Mouse (Mus musculus) megakaryocyte, adult 5-6 weeks (primary cell): ENCODE measurements around the gene Rtbdn. TPM values are rescaled to one million over a fixed set of nuclear protein-coding genes. Genes with fewer than 3 reads are reported as not detected.
A peak's percentile ranks its signal among the peaks of the same experiment; 100 is the strongest.

Source experiments
- ATAC-seq: 2 replicates; pipeline ENCODE4 v1.8.0; 2016; ENCODE audit warnings: mild to moderate bottlenecking, inconsistent platforms; ENCODE audit not compliant: poor library complexity, severe bottlenecking
- total RNA-seq, 2 experiments: library from RNA; stranded (forward) in 1 of 2; stranded (reverse) in 1 of 2; fragments of 153-499, 151-499 nt in 1 of 2; fragments of 221-1000, 200-1000 nt in 1 of 2; gene quantifications; 2 replicates each; pipeline versions ENCODE4 v1.2.3 to v1.2.4; 2015 to 2017

Gene Rtbdn
- total RNA-seq, 2 experiments from 2014 or later: not detected

- no peak for ATAC-seq
These were observed 28.1 kb upstream of the Rtbdn start for GRCm38 (mm10) chr8:84918646-84919045.

GRCm38 (mm10) chr8:84921596-84921995, 25.2 kb upstream of the Rtbdn start:
- no peak for ATAC-seq

DNA sequence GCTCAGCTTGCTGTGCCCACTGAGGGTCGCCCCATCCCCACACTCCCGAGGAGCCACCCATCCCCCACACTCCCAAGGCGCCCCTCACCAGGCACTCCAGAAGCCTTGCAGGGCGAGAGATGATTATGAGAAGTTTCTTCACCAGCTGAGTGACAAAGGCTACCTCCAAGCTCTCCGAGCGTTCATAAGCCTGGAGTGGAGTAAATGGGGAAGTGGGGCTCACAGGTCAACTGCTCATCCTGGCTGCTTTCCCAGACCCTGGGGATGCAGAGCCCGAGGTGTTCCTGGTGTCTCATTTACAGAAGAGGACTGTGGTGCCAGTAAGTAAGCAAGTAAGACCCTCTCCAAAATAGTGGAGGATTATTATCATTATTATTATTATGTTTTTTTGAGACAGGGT, 21.2 kb upstream of the Rtbdn start:
- ATAC-seq: no peak

DNA sequence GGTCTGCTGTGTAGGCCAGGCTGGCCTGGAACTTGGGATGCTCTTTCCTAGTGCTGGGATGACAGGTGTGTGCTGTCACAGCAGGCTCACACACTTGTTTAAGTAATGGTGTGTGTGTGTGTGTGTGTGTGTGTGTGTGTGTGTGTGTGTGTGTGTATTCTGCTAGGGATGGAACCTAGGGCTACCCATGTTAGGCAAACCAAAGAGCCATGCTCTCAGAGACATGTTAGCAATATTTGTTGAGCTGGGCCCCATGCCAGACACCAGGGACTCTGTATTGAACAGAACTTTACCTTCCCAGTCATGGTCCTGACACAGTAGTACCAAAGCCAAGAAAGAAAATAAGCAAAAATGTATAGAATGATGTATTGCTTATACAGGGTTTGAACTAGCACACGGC, 19.3 kb upstream of the Rtbdn start:
- no peak for ATAC-seq

DNA sequence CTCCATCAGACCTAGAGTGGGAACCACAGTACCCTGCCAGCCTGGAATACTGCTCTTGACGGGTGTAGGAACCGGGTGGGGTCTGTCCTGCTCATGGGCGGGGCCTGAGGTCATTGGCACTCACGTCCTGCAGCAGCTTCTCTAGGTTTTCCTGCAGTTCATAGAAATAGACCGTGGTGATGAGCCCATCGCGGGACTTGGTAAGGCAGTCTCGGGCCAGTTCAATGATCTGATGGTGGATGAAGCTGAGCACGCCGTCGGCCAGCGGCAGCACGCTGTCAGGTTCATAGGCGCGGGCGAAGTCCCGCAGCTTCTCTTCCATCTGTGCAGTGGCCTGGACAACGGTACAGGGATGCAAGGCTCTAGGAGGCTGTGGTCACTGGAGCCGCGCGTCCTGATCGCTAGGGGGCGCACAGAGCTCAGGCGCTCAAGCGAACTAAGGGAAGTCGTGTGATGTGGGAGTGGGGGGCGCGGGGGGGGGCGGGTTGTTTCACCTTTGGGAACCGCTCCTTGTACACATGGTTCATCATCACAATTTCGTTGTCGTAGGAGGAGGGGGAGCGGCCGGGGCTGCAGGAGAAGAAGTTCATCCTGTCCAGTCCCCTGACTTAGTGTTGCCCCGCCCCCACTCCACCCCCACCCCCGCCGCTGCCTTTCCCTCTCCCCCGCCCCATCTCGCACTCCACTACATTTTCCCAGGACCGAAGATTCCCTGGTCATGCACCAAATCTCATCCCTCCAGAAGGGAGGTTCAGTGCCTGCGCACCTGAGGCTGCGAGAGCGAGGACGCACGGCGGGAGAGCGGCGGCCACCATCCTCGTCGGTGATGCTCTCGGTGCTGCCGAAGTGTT, 18.1 kb upstream of the Rtbdn start:
- peak; percentile 95 for ATAC-seq

- no peak for ATAC-seq
These were observed 16.2 kb upstream of the Rtbdn start for GRCm38 (mm10) chr8:84930582-84930981.

- no peak for ATAC-seq
These were observed 12.8 kb upstream of the Rtbdn start for GRCm38 (mm10) chr8:84933767-84934559.

DNA sequence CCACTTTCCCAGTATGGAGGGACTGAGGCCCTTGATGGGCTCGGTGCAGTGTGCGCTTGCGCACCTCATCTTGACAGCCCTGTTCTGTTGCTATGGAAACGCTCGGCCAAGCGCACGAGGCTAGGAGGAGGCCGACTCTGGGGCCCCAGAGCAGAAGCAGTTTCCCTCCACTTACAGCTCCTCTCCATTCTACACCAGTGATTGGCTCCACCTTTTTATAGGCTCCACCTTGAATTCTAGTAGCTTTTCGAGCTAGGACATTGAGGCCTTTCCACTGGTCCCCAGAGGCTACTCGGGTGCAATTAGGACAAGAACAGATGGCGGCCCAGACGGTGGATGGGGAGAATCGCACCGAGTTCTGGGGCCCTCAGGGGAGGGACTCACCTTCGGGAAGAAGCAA, 11.9 kb upstream of the Rtbdn start:
- ATAC-seq: no peak

DNA sequence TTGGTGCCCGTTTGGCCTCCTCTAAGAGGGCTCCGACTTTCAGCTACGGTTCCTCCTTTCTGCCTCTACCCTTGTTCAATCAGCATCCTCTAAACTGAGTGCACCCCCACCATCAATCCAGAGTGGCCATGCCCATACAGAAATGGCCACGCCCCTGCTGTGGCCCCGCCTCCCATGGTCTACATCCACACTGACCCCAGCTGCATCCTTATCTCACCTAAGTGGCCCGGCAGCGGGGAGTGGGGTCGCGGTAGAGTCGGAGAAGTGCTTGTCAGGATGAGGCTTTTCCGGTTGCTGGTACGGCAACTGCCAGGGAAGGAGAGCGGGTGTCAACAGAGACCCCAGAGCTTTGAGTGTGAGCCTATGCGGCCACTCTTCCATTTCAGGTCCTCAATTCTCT, 11.3 kb upstream of the Rtbdn start:
- no peak for ATAC-seq

GRCm38 (mm10) chr8:84936041-84936961, 10.5 kb upstream of the Rtbdn start:
- no peak for ATAC-seq

GRCm38 (mm10) chr8:84936962-84937546, 9.7 kb upstream of the Rtbdn start, which contains the start of gene Mast1:
TSS of gene Mast1 (minus strand) at chr8:84937359.
- ATAC-seq: peak; percentile 89

DNA sequence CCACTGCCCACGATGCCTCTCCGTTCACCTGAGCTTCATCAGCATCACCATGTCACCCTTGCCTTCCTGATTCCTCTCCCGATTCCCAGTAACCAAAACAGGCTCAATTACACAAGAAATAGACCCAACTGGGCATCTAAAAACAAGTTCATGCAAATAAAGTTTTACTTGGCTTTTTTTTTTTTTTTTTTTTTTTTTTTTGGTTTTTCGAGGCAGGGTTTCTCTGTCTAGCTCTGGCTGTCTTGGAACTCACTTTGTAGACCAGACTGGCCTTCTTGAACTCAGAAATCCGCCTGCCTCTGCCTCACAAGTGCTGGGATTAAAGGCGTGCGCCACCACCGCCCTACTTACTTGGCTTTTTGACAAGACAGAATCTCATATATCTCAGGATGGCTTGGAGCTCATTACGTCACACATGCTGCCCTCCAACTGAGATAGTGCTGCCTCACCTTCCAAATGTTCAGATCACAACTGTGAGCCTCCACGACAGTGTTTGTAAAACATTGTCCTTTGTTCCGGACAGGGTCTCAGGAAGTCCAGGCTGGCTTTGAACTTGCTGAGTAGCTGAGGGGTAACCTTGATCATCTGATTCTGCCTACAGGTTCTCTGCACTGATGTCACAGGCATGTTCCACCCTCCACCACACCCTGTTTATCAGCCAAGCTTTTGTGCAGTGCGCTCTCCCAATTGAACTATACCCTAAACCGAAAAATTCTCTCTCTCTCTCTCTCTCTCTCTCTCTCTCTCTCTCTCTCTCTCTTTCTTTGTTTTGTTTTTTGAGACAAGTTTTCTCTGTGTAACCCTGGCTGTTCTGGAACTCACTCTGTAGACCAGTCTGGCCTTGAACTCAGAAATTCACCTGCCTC, 8.9 kb upstream of the Rtbdn start:
- ATAC-seq: no peak

- no peak for ATAC-seq
These were observed 3.1 kb upstream of the Rtbdn start for GRCm38 (mm10) chr8:84943699-84944098.

DNA sequence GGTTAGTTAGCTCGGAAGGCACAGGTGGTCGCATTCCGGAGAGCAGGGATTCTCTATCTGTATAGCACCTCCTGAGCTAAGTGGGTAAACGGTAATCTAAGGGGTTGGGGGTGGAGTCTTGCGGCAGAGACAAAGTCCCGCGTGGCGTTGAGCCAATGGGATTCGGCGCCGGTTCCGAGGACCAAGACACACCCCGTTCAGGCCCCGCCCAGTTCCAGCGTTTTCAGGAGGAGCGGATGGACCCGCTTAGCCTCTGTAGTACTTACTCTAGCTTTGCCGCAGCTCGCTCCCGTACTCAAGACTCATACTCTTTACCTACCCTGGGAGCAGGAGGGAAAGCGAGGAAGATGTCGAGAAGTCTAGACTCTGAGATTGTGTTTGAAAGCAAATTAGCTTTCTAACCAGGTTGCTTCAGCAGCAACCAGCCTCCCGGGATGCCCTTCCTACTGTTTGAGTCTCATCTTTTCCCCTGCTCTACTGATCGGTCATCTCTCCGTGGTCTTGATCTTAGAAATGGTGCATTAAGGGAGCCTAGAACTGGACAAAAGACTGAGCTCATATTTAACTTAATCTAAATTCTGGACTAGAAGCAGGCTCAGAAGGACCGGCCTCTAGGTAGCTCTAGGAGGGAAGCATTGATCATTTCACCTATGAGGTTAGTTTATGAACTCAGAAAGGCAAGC, 2.2 kb upstream of the Rtbdn start:
- peak; percentile 47 for ATAC-seq

DNA sequence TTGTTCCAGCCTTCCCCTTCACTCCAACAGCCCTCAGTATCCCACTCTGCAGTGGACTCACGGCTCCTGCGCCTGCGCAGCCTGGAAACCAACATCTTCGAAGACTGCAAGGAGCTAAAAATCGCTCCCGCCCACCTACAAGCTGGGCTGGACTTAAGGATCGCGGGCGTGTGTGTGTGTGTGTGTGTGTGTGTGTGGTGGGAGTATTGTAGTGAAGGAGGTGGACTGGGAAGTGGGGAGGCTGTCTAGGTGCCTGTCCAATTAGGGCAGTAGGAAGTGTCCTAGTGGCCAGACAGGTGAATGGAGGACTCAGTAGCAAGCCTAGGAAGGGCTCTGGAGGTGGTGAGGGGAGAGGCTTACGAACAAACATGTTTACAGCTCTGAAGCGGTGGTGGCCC, 1.6 kb upstream of the Rtbdn start:
- ATAC-seq: no peak

DNA sequence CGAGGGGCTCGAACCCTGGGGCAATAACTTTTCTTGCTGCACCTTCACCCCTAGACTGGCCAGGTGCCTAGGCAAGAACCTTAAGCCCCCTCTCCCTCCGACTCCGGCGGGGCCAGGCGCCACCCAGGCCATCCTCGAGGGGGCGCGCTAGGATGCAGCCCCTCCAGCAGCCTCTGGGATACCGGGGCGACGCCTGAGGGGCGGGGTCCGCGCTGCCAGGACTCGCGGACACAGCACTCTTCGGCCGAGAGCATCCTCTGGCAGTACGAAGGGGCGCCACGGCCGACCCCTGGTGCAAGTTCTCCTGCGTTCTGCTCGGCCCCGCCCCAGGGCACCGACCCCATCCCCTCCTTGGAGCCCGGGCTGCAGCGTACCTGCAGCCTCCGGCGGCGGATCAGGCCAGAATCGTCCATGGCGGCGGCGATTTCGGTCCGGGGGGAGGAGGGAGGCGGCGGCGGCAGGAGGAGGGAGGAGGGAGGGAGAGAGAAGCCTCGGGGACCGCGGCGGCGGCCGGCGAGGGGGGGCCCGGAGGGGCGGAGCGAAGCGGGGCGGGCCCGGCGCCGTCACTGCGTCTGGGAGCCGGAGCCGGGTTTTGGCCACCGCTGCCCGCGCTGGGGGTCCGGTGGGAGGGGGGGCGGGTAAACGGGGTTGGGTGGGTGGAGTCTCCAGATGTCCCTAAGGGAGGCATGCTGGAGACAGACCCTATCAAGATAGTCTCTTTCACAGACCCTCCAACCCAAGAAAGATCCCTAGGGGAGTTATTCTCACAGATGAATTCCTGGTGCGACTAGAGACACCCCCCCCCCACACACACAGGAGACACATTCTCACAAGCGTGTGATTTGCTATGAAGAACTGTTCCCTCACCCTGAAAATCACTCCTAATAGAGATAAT, 911 bp upstream of the Rtbdn start:
- ATAC-seq: no peak

GRCm38 (mm10) chr8:84947241-84947545, 402 bp downstream of the Rtbdn start:
- 0 out of 2 replicates have a peak, but pooled peaks have one; percentile 47 for ATAC-seq

- ATAC-seq: no peak
These were observed 3.0 kb downstream of the Rtbdn start for GRCm38 (mm10) chr8:84949753-84950152.
